Mouse (Mus musculus): Measurements from ENCODE around the gene Abat. TPM values are rescaled to one million over a fixed set of nuclear protein-coding genes. Genes with fewer than 3 reads are reported as not detected.

Gene Abat
- total RNA-seq, 1 experiment, result 4.3 TPM

DNA sequence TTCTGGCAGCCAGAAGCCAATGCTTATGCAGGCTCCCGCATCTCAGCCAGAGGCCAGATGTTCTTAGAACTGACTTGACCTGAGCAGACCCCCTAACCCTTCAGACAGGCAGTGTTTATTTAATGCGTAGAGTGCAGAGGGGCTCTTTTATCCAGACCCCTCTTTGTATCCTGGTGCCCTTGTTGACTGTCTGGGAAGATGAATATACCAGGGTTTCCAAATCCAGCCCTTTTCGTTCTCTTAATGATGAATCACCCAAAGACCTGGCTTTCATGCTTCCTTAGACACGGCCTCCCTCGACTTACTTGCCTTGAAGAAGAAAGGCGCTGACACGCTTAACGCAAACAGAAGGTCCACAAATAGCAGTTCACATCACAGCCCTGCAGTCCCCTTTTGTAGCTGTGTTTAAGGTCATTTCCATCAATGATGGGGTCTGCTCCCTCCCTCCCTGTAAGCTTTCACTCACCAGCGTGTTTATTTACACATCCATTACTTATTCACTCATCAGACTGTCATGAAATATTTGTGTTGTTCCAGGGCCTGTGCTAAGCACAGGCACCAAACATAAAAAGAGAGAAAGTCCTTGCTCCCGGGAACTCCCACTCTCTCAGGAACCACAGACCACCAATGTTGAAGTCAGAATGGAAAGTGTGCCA, 106.6 kb downstream of the Abat start:
- Histone ChIP-seq H3K27ac (ENCODE audit: insufficient read depth, low read depth, low read length, poor library complexity, severe bottlenecking) (no peak overlapping the region), H3K9me3 (ENCODE audit: control insufficient read depth, insufficient read depth, low read depth, low read length) (no peaks in the 10 kb centered on the region), H3K36me3 (ENCODE audit: control insufficient read depth, insufficient read depth, low read length, poor library complexity, severe bottlenecking) (no peaks in the 10 kb centered on the region), H3K4me3 (ENCODE audit: insufficient read depth in 1 of 2, low read depth in 1 of 2, low read length in 2 of 2, poor library complexity in 1 of 2, severe bottlenecking in 1 of 2) (no peak overlapping the region), H3K4me1 (ENCODE audit: control insufficient read depth in 2 of 2, insufficient read depth in 2 of 2, low read length in 2 of 2, poor library complexity in 1 of 2) (peaks cover 0 to 2% of the 10 kb centered on the region in 2 experiments; a peak in 1 of 4 replicates), H3K9ac (ENCODE audit: insufficient read depth, low read depth, low read length, poor library complexity, severe bottlenecking) (no peak overlapping the region)
- DNase-seq (ENCODE audit: low read depth, low spot score), result no peak
- no peak for TF ChIP-seq MAFK (IDR thresholded peaks at IDR 0.05; ENCODE audit: insufficient read depth, low read depth, low read length)
- no peak for TF ChIP-seq CHD2 (IDR thresholded peaks at IDR 0.05; ENCODE audit: low read depth, low read length)
- no peak for TF ChIP-seq HCFC1 (IDR thresholded peaks at IDR 0.05; ENCODE audit: borderline replicate concordance, insufficient read depth, low read length)
- no peak for TF ChIP-seq ZC3H11A (IDR thresholded peaks at IDR 0.05; ENCODE audit: borderline replicate concordance, low read depth, low read length)
- in situ Hi-C loops (cut with MboI; ENCODE audit: low sequenced_read_pairs in 2 of 2, unreplicated experiment in 2 of 2), result no loop called here

DNA sequence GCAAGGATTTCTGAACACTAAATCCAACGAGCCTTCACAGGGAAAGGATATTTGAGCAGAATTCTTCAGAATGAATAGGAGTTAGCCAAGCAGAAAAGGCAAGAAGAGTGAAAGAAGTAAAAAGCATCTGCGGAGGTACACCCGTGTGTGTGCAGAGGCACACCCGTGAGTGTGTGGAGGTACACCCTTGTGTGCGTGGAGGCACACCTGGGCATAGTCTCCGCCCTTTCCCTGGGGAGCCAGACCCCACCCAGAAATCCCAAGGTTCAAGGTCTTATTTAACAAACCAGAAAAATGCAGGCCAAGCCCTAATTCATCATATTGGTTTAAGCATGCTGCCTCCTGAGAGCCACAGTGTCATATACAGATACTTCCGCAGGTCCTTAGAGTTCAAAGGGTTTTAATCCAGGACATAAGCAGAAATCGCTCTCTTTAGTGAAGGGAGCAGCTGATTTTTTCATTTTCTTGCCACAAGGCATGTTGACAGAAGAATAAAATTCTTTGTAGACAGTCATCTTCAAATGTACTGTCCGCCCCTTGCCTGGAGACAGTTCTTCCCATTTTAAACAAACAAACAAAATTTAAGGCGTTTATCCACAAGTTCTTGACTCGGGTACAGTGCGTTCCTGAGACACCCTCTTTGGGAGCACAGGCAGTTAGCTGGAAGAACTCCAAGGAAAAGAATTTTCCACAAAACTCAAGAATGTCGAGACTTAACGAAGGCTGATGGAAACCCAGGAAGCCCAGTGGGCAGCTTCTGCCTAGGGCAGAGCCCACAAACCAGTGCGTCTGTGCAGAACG, 107.3 kb downstream of the Abat start:
- Histone ChIP-seq H3K36me3 (ENCODE audit: control insufficient read depth, insufficient read depth, low read length, poor library complexity, severe bottlenecking) (no peaks in the 10 kb centered on the region), H3K9ac (ENCODE audit: insufficient read depth, low read depth, low read length, poor library complexity, severe bottlenecking) (no peak overlapping the region), H3K4me1 (ENCODE audit: control insufficient read depth in 2 of 2, insufficient read depth in 2 of 2, low read length in 2 of 2, poor library complexity in 1 of 2) (peaks cover 0 to 2% of the 10 kb centered on the region in 2 experiments; a peak in 1 of 4 replicates), H3K27ac (ENCODE audit: insufficient read depth, low read depth, low read length, poor library complexity, severe bottlenecking) (no peak overlapping the region), H3K4me3 (ENCODE audit: insufficient read depth in 1 of 2, low read depth in 1 of 2, low read length in 2 of 2, poor library complexity in 1 of 2, severe bottlenecking in 1 of 2) (no peak overlapping the region), H3K9me3 (ENCODE audit: control insufficient read depth, insufficient read depth, low read depth, low read length) (no peaks in the 10 kb centered on the region)
- no peak for TF ChIP-seq MAFK (IDR thresholded peaks at IDR 0.05; ENCODE audit: insufficient read depth, low read depth, low read length)
- no peak for TF ChIP-seq ZNF384 (IDR thresholded peaks at IDR 0.05; ENCODE audit: low read depth, low read length)
- TF ChIP-seq HCFC1 (IDR thresholded peaks at IDR 0.05; ENCODE audit: borderline replicate concordance, insufficient read depth, low read length), result no peak
- TF ChIP-seq CHD2 (IDR thresholded peaks at IDR 0.05; ENCODE audit: low read depth, low read length), result no peak
- TF ChIP-seq ZC3H11A (IDR thresholded peaks at IDR 0.05; ENCODE audit: borderline replicate concordance, low read depth, low read length), result no peak
- DNase-seq (ENCODE audit: low read depth, low spot score), result no peak
- in situ Hi-C loops (cut with MboI; ENCODE audit: low sequenced_read_pairs in 2 of 2, unreplicated experiment in 2 of 2), result no loop called here

DNA sequence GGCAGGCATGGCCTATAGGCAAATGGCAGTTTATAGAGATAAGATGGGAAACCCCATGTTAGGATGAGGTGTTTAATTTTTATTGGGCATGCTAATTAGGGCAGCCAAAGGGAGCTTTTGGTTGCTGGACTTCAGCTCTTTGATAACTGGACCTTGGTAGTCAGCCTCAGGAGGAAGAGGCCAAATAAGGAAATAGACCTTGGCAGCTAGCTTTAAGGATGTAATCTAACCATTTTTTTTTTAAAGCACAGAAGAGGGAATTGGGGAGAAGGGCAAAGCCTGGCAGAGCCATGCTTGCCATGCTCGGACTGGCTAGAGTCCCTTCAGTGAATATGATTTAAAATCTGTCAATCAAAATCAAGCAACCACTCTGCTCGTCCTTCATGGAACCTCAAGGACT, 117.2 kb downstream of the Abat start:
- no peak for TF ChIP-seq CHD2 (IDR thresholded peaks at IDR 0.05; ENCODE audit: low read depth, low read length)
- no peak for TF ChIP-seq HCFC1 (IDR thresholded peaks at IDR 0.05; ENCODE audit: borderline replicate concordance, insufficient read depth, low read length)
- TF ChIP-seq ZNF384 (IDR thresholded peaks at IDR 0.05; ENCODE audit: low read depth, low read length), result no peak
- TF ChIP-seq ZC3H11A (IDR thresholded peaks at IDR 0.05; ENCODE audit: borderline replicate concordance, low read depth, low read length), result no peak
- no peak for TF ChIP-seq MAFK (IDR thresholded peaks at IDR 0.05; ENCODE audit: insufficient read depth, low read depth, low read length)
- Histone ChIP-seq H3K4me1 (ENCODE audit: control insufficient read depth in 2 of 2, insufficient read depth in 2 of 2, low read length in 2 of 2, poor library complexity in 1 of 2) (no peaks in the 10 kb centered on the region), H3K36me3 (ENCODE audit: control insufficient read depth, insufficient read depth, low read length, poor library complexity, severe bottlenecking) (peaks cover 13% of the 10 kb centered on the region; the same call in 1 of the 2 replicates), H3K4me3 (ENCODE audit: insufficient read depth in 1 of 2, low read depth in 1 of 2, low read length in 2 of 2, poor library complexity in 1 of 2, severe bottlenecking in 1 of 2) (no peak overlapping the region), H3K9me3 (ENCODE audit: control insufficient read depth, insufficient read depth, low read depth, low read length) (no peaks in the 10 kb centered on the region), H3K9ac (ENCODE audit: insufficient read depth, low read depth, low read length, poor library complexity, severe bottlenecking) (no peak overlapping the region), H3K27ac (ENCODE audit: insufficient read depth, low read depth, low read length, poor library complexity, severe bottlenecking) (no peak overlapping the region)
- in situ Hi-C loops (cut with MboI; ENCODE audit: low sequenced_read_pairs in 2 of 2, unreplicated experiment in 2 of 2), result no loop called here
- DNase-seq (ENCODE audit: low read depth, low spot score), result no peak

DNA sequence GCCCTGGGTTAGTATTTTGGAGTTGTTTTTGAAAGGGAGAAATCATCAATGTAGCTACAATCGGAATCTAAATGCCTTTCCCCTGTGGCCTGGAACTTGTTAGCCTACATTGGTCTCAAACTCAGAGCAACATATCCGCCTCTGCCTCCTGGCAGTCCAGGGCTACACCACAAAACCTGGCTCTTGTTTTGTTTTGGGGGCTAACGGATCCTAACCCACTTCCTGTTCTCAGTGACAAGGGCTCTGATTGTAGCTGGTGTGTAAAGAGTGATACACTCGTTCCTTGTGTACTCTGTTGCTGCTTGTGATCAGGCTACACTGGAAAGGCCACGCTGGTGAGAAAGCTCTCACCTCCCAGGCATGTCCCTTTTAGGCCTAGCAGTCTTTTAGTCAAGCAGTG, 118.2 kb downstream of the Abat start:
- no peak for TF ChIP-seq CHD2 (IDR thresholded peaks at IDR 0.05; ENCODE audit: low read depth, low read length)
- TF ChIP-seq HCFC1 (IDR thresholded peaks at IDR 0.05; ENCODE audit: borderline replicate concordance, insufficient read depth, low read length), result no peak
- TF ChIP-seq MAFK (IDR thresholded peaks at IDR 0.05; ENCODE audit: insufficient read depth, low read depth, low read length), result no peak
- no peak for TF ChIP-seq ZNF384 (IDR thresholded peaks at IDR 0.05; ENCODE audit: low read depth, low read length)
- no peak for TF ChIP-seq ZC3H11A (IDR thresholded peaks at IDR 0.05; ENCODE audit: borderline replicate concordance, low read depth, low read length)
- Histone ChIP-seq H3K27ac (ENCODE audit: insufficient read depth, low read depth, low read length, poor library complexity, severe bottlenecking) (no peak overlapping the region), H3K9me3 (ENCODE audit: control insufficient read depth, insufficient read depth, low read depth, low read length) (no peaks in the 10 kb centered on the region), H3K4me3 (ENCODE audit: insufficient read depth in 1 of 2, low read depth in 1 of 2, low read length in 2 of 2, poor library complexity in 1 of 2, severe bottlenecking in 1 of 2) (no peak overlapping the region), H3K36me3 (ENCODE audit: control insufficient read depth, insufficient read depth, low read length, poor library complexity, severe bottlenecking) (peaks cover 21% of the 10 kb centered on the region; the same call in 1 of the 2 replicates), H3K4me1 (ENCODE audit: control insufficient read depth in 2 of 2, insufficient read depth in 2 of 2, low read length in 2 of 2, poor library complexity in 1 of 2) (peaks cover 0 to 7% of the 10 kb centered on the region in 2 experiments; a peak in 1 of 4 replicates), H3K9ac (ENCODE audit: insufficient read depth, low read depth, low read length, poor library complexity, severe bottlenecking) (no peak overlapping the region)
- no peak for DNase-seq (ENCODE audit: low read depth, low spot score)
- in situ Hi-C loops (cut with MboI; ENCODE audit: low sequenced_read_pairs in 2 of 2, unreplicated experiment in 2 of 2), result no loop called here
